In the genomic region with DNA sequence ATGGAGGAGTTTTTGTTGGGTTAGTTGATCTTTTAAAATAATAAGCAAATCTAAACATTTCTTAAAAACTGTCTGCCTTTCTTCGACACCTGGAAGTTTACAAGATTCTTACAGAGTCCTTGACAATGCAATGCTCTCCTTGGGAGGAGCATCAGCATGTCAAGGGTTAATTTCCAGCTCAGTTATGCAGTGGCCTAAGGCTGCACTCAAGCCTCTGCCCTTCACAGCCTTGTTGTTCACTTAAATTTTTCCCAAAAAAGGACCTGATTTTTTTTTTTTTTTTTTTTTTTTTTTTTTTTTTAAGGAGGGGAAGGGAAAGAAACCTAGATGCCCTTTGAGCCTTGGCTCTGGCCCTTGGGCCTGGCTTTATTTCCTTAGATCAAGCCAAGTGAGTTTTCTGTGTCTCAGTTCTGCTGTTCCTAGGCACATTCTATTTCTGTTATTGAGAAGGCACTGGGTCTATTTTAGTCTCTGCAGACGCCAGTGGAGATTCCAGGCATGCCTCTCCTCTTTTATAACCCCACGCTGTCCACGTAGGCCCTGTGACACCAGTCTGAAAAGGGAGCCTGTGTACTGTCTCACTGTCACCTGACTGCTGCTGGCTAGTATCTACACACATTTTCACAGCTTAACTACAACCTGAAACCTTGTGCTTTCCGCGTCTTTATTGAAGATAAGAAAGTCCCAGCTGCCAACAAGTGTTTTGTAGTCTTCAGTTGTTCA, we compare ENCODE assay signal across 10 mouse cellular contexts. TPM values are rescaled to one million over a fixed set of nuclear protein-coding genes. Genes with fewer than 3 reads are reported as not detected.
DNase-seq lines count a peak whose midpoint lies in the region; ATAC-seq and TF ChIP-seq lines count a peak whose summit lies in the region.
"Had no signal": no experiment of that assay in that cellular context is flagged by ENCODE, and none has a peak within 500 bp of the region (broad histone marks: within the 10 kb centered on the region; RNA-seq: fewer than 3 reads in every experiment).

No protein-coding gene starts in this region.

- dilution Hi-C loops in CH12.LX (cut with MboI; ENCODE audit: extremely low pct_ligation_motif_present, extremely low pct_unique_long_range_greater_than_20kb, low sequenced_read_pairs), result no loop called here

- no peaks in the 10 kb centered on the region for H3K9me3 ChIP-seq in CH12.LX (replicated peaks; ENCODE audit: low read length)
- no peaks in the 10 kb centered on the region for H3K9me3 ChIP-seq in MEL (replicated peaks; ENCODE audit: insufficient read depth, low read length)
- no peaks in the 10 kb centered on the region for H3K9me3 ChIP-seq in heart, embryonic 12.5 days (replicated peaks)
- no peaks in the 10 kb centered on the region for H3K9me3 ChIP-seq in limb, embryonic 13.5 days
- no peaks in the 10 kb centered on the region for H3K9me3 ChIP-seq in hindbrain, embryonic 12.5 days (replicated peaks)

- TF ChIP-seq POLR2A in CH12.LX (IDR thresholded peaks at IDR 0.05; ENCODE audit: low read depth, low read length), result no peak
- TF ChIP-seq POLR2A in MEL (IDR thresholded peaks at IDR 0.05; ENCODE audit: control insufficient read depth in 1 of 2, insufficient read depth in 1 of 2, low read depth in 1 of 2, low read length in 2 of 2, poor library complexity in 1 of 2), result no peak

- no peak overlapping the region for H3K4me2 ChIP-seq in CH12.LX (ENCODE audit: insufficient read depth, low read depth, poor library complexity, severe bottlenecking)
- H3K4me2 ChIP-seq in heart, embryonic 12.5 days, result peak overlapping the region; percentile 6; the same call in 1 of the 2 replicates
- no peak overlapping the region for H3K4me2 ChIP-seq in limb, embryonic 13.5 days (replicated peaks)
- no peak overlapping the region for H3K4me2 ChIP-seq in hindbrain, embryonic 12.5 days (replicated peaks)

- TF ChIP-seq EP300 in CH12.LX (IDR thresholded peaks at IDR 0.05; ENCODE audit: low read length) (no peak), MEL (IDR thresholded peaks at IDR 0.05; ENCODE audit: low read depth in 1 of 2, low read length in 2 of 2) (no peak)

- peak; percentile 77 for ATAC-seq in heart, embryonic 12.5 days (ENCODE audit: insufficient number of reproducible peaks, low FRiP score)
- ATAC-seq in limb, embryonic 13.5 days (ENCODE audit: low FRiP score, low read depth), result peak; percentile 61; the same call in 1 of the 2 replicates
- no peak for ATAC-seq in hindbrain, embryonic 12.5 days (ENCODE audit: low FRiP score)
- no peak for ATAC-seq in monocyte, adult 5-6 weeks (replicated peaks; ENCODE audit: insufficient number of reproducible peaks, low FRiP score, low TSS enrichment, poor library complexity, severe bottlenecking)
- ATAC-seq in cerebellum, adult (ENCODE audit: insufficient number of reproducible peaks, low FRiP score, low TSS enrichment), result no peak
- ATAC-seq: forebrain, embryonic 14.5 days had no signal

- H3K9ac ChIP-seq in CH12.LX (ENCODE audit: insufficient read depth, low read depth) (no peak overlapping the region), MEL (ENCODE audit: control insufficient read depth, low read depth, low read length, poor library complexity, severe bottlenecking) (no peak overlapping the region)
- no peak overlapping the region for H3K9ac ChIP-seq in heart, embryonic 12.5 days
- no peak overlapping the region for H3K9ac ChIP-seq in limb, embryonic 13.5 days
- H3K9ac ChIP-seq in hindbrain, embryonic 12.5 days, result no peak overlapping the region

- TF ChIP-seq CTCF in CH12.LX (conservative IDR thresholded peaks at IDR 0.05 in 1 of 2, IDR thresholded peaks at IDR 0.05 in 1 of 2; ENCODE audit: low read depth in 2 of 2, low read length in 2 of 2) (no peak), MEL (IDR thresholded peaks at IDR 0.05 in 2 of 3, conservative IDR thresholded peaks at IDR 0.05 in 1 of 3; ENCODE audit: control insufficient read depth in 1 of 3, insufficient read depth in 1 of 3, low read depth in 2 of 3, low read length in 3 of 3, poor library complexity in 1 of 3, severe bottlenecking in 1 of 3) (no peak)

- H3K79me2 ChIP-seq in CH12.LX (replicated peaks; ENCODE audit: control insufficient read depth, extremely low read depth, insufficient read depth, poor library complexity, severe bottlenecking), result no peaks in the 10 kb centered on the region
- no peaks in the 10 kb centered on the region for H3K79me2 ChIP-seq in MEL (ENCODE audit: control insufficient read depth, insufficient read depth, low read length, poor library complexity)

- no peak for TF ChIP-seq RAD21 in CH12.LX (IDR thresholded peaks at IDR 0.05; ENCODE audit: low read depth, low read length)
- no peak for TF ChIP-seq RAD21 in MEL (IDR thresholded peaks at IDR 0.05; ENCODE audit: low read depth, low read length)

- H3K27ac ChIP-seq in CH12.LX (ENCODE audit: insufficient read depth, low read depth), result no peak overlapping the region
- H3K27ac ChIP-seq in MEL (ENCODE audit: control insufficient read depth, low read depth, low read length), result no peak overlapping the region
- H3K27ac ChIP-seq in heart, embryonic 12.5 days (ENCODE audit: poor library complexity, severe bottlenecking), result peak overlapping the region; percentile 98
- 0 out of 2 replicates have a peak overlapping the region, but pooled peaks have one; percentile 52 for H3K27ac ChIP-seq in limb, embryonic 13.5 days
- H3K27ac ChIP-seq in hindbrain, embryonic 12.5 days, result no peak overlapping the region

- H3K4me1 ChIP-seq in CH12.LX (ENCODE audit: control insufficient read depth in 1 of 2, insufficient read depth in 2 of 2) (peaks cover 2 to 21% of the 10 kb centered on the region in 2 experiments; a peak in 1 of 4 replicates), MEL (ENCODE audit: control insufficient read depth in 1 of 2, insufficient read depth in 2 of 2, low read length in 2 of 2) (peaks cover 7 to 9% of the 10 kb centered on the region in 2 experiments)
- peaks cover 64% of the 10 kb centered on the region for H3K4me1 ChIP-seq in heart, embryonic 12.5 days (replicated peaks)
- peaks cover 18% of the 10 kb centered on the region for H3K4me1 ChIP-seq in limb, embryonic 13.5 days
- H3K4me1 ChIP-seq in hindbrain, embryonic 12.5 days, result no peaks in the 10 kb centered on the region

- in situ Hi-C loops in CH12.LX (cut with MboI; ENCODE audit: low pct_ligation_motif_present, low pct_unique_long_range_greater_than_20kb, low sequenced_read_pairs), result no loop called here

- H3K36me3 ChIP-seq in CH12.LX (replicated peaks in 1 of 2; ENCODE audit: control insufficient read depth in 1 of 2, insufficient read depth in 1 of 2, low read length in 1 of 2), result peaks cover 48 to 89% of the 10 kb centered on the region in 2 experiments
- peaks cover 0 to 7% of the 10 kb centered on the region in 2 experiments; a peak in 3 of 4 replicates for H3K36me3 ChIP-seq in MEL (ENCODE audit: control insufficient read depth in 1 of 2, insufficient read depth in 2 of 2, low read length in 2 of 2)
- peaks cover 15% of the 10 kb centered on the region for H3K36me3 ChIP-seq in heart, embryonic 12.5 days
- peaks cover 37% of the 10 kb centered on the region for H3K36me3 ChIP-seq in limb, embryonic 13.5 days
- H3K36me3 ChIP-seq in hindbrain, embryonic 12.5 days, result peaks cover 24% of the 10 kb centered on the region

- 14% methylated on average over 6 of the region's 6 CpGs for WGBS in heart, embryonic 12.5 days
- WGBS in limb, embryonic 13.5 days, result 23% methylated on average over 6 of the region's 6 CpGs
- 68% methylated on average over 6 of the region's 6 CpGs for WGBS in hindbrain, embryonic 12.5 days

- no peak overlapping the region for H3K4me3 ChIP-seq in CH12.LX (replicated peaks in 1 of 3; ENCODE audit: low read depth in 2 of 3, low read length in 2 of 3, poor library complexity in 1 of 3)
- no peak overlapping the region for H3K4me3 ChIP-seq in MEL (ENCODE audit: control insufficient read depth in 1 of 2, insufficient read depth in 1 of 2, low read depth in 2 of 2, low read length in 2 of 2)
- H3K4me3 ChIP-seq in heart, embryonic 12.5 days, result no peak overlapping the region
- H3K4me3 ChIP-seq in limb, embryonic 13.5 days, result no peak overlapping the region
- H3K4me3 ChIP-seq in hindbrain, embryonic 12.5 days, result no peak overlapping the region

- H3K27me3 ChIP-seq in CH12.LX (replicated peaks) (no peaks in the 10 kb centered on the region), MEL (ENCODE audit: control insufficient read depth in 1 of 2, insufficient read depth in 2 of 2, low read length in 2 of 2) (no peaks in the 10 kb centered on the region)
- H3K27me3 ChIP-seq in heart, embryonic 12.5 days (replicated peaks), result no peaks in the 10 kb centered on the region
- H3K27me3 ChIP-seq in limb, embryonic 13.5 days, result no peaks in the 10 kb centered on the region
- H3K27me3 ChIP-seq in hindbrain, embryonic 12.5 days, result no peaks in the 10 kb centered on the region

- DNase-seq in CH12.LX (ENCODE audit: extremely low read depth) (no peak), MEL (ENCODE audit: low read depth, low spot score) (no peak)
- DNase-seq in right cerebral cortex, postnatal 14 days, result no peak

RNA-seq across cellular contexts. Expression of a gene that starts 36.0 kb away (rescaled TPM):
- total RNA-seq in CH12.LX (2012; rRNA removed) (30.7 and 32.5 TPM in 2 replicates), CH12.LX (2014; rRNA removed) (23.1 and 25.3 TPM in 2 replicates), MEL (2012; rRNA removed) (10.4 and 14.2 TPM in 2 replicates)
- polyA plus RNA-seq in CH12.LX (2012; ENCODE audit: insufficient read length, low read depth) (41.1 and 44.7 TPM in 2 replicates), MEL (2012; ENCODE audit: insufficient read depth in 1 of 2, insufficient read length in 2 of 2, low read depth in 1 of 2, low replicate concordance in 2 of 2, missing spikeins in 1 of 2) (10 to 100 TPM in 1 of 2 experiments, not detected in 1; 16.2 TPM)
- 18.0 and 18.8 TPM in 2 replicates for polyA plus RNA-seq in heart, embryonic 12.5 days (2016; fragmentation: Nextera tagmentation; extraction: Ambion mirVana)
- 19.0 and 21.9 TPM in 2 replicates for polyA plus RNA-seq in limb, embryonic 13.5 days (2015; fragmentation: Nextera tagmentation; extraction: Ambion mirVana)
- polyA plus RNA-seq in hindbrain, embryonic 12.5 days (2016; fragmentation: Nextera tagmentation; extraction: Ambion mirVana), result 24.0 and 28.0 TPM in 2 replicates
- total RNA-seq in monocyte, adult 5-6 weeks (2017), result 5.5 to 13.6 TPM (median 5.7 TPM) in 3 replicates

RNA-seq across cellular contexts. Expression of a gene that starts 38.1 kb away (rescaled TPM):
- total RNA-seq in CH12.LX (2012; rRNA removed) (0.08 TPM in 2 replicates), CH12.LX (2014; rRNA removed) (not detected in 2 replicates), MEL (2012; rRNA removed) (0.19 TPM in 1 of 2 replicates, not detected in the other)
- polyA plus RNA-seq in CH12.LX (2012; ENCODE audit: insufficient read length, low read depth) (0.17 and 0.67 TPM in 2 replicates), MEL (2012; ENCODE audit: insufficient read depth in 1 of 2, insufficient read length in 2 of 2, low read depth in 1 of 2, low replicate concordance in 2 of 2, missing spikeins in 1 of 2) (under 1 TPM in 1 of 2 experiments, not detected in 1; 0.96 TPM)
- 226 and 246 TPM in 2 replicates for polyA plus RNA-seq in heart, embryonic 12.5 days (2016; fragmentation: Nextera tagmentation; extraction: Ambion mirVana)
- polyA plus RNA-seq in limb, embryonic 13.5 days (2015; fragmentation: Nextera tagmentation; extraction: Ambion mirVana), result 26.0 and 27.9 TPM in 2 replicates
- 5.4 and 12.0 TPM in 2 replicates for polyA plus RNA-seq in hindbrain, embryonic 12.5 days (2016; fragmentation: Nextera tagmentation; extraction: Ambion mirVana)
- total RNA-seq in monocyte, adult 5-6 weeks (2017), result not detected in 3 replicates
- polyA plus RNA-seq: liver, adult 2 months had no signal

RNA-seq across cellular contexts. Expression of a gene that starts 42.0 kb away (rescaled TPM):
- total RNA-seq in CH12.LX (2012; rRNA removed) (48.8 and 48.9 TPM in 2 replicates), CH12.LX (2014; rRNA removed) (54.7 and 65.5 TPM in 2 replicates), MEL (2012; rRNA removed) (31.0 and 34.1 TPM in 2 replicates)
- polyA plus RNA-seq in CH12.LX (2012; ENCODE audit: insufficient read length, low read depth) (35.8 and 38.3 TPM in 2 replicates), MEL (2012; ENCODE audit: insufficient read depth in 1 of 2, insufficient read length in 2 of 2, low read depth in 1 of 2, low replicate concordance in 2 of 2, missing spikeins in 1 of 2) (10 to 100 TPM in 1 of 2 experiments, not detected in 1; 32.3 TPM)
- 37.7 and 38.1 TPM in 2 replicates for polyA plus RNA-seq in heart, embryonic 12.5 days (2016; fragmentation: Nextera tagmentation; extraction: Ambion mirVana)
- polyA plus RNA-seq in limb, embryonic 13.5 days (2015; fragmentation: Nextera tagmentation; extraction: Ambion mirVana), result 44.1 and 50.6 TPM in 2 replicates
- polyA plus RNA-seq in hindbrain, embryonic 12.5 days (2016; fragmentation: Nextera tagmentation; extraction: Ambion mirVana), result 78.7 and 87.7 TPM in 2 replicates
- total RNA-seq in monocyte, adult 5-6 weeks (2017), result 89.3 to 119 TPM (median 109 TPM) in 3 replicates

Comparison
In these comparisons a context has a peak if more than half of its experiments do, and no peak if none do; other contexts are left out.
1. H3K27ac ChIP-seq: peak in heart, embryonic 12.5 days (single experiment) and limb, embryonic 13.5 days (single experiment); none in CH12.LX (single experiment), MEL (single experiment) and hindbrain, embryonic 12.5 days (single experiment).
2. ATAC-seq: peak in heart, embryonic 12.5 days (single experiment) and limb, embryonic 13.5 days (single experiment); none in hindbrain, embryonic 12.5 days (single experiment), monocyte, adult 5-6 weeks (single experiment) and cerebellum, adult (single experiment).